Mouse (Mus musculus): ENCODE data around the gene Cpne5. TPM values are rescaled to one million over a fixed set of nuclear protein-coding genes. Genes with fewer than 3 reads are reported as not detected.
"Not testable (repeated sequence)": the region's sequence is repeated elsewhere in the genome, so short reads cannot be mapped to it uniquely, and the experiment has no call there.

Gene Cpne5
- total RNA-seq, 2 experiments from 2014 or later, result 146 to 155 TPM

GRCm38 (mm10) chr17:29113591-29114352 lies 124.2 kb downstream of the Cpne5 start, which contains the start of gene Rab44:
Gene Rab44 (plus strand): TSS chr17:29114145.
- intact Hi-C loops (cut with DNase I), result no loop called here
- no peak for DNase-seq (ENCODE audit: low spot score in 2 of 2)

- no peak for DNase-seq (ENCODE audit: low spot score in 2 of 2)
- intact Hi-C loops (cut with DNase I), result no loop called here
Measured at GRCm38 (mm10) chr17:29111332-29111731, 126.6 kb downstream of the Cpne5 start.

- DNase-seq (ENCODE audit: low spot score in 2 of 2); intact Hi-C loops (cut with DNase I): not testable (repeated sequence)
Measured at GRCm38 (mm10) chr17:29110356-29110755, 127.6 kb downstream of the Cpne5 start.

Other genes with a start within 250 kb of the Cpne5 start
- 10 to 100 TPM; 35.0 to 62.2 TPM for gene Stk38, start 230.2 kb downstream of the Cpne5 start, total RNA-seq (2021)
- 100 to 1,000 TPM; 101 to 118 TPM for gene Srsf3, start 205.5 kb downstream of the Cpne5 start, total RNA-seq (2021)
- gene Cdkn1a, start 147.2 kb downstream of the Cpne5 start, total RNA-seq (2021), result 10 to 100 TPM; 27.0 to 40.0 TPM
- gene Rab44, start 124.0 kb downstream of the Cpne5 start, total RNA-seq (2021), result under 1 TPM in 1 of 2 experiments, not detected in 1; 0.52 TPM
- 10 to 100 TPM; 16.7 to 19.0 TPM for gene Ppil1, start 26.0 kb upstream of the Cpne5 start, total RNA-seq (2021)
- 10 to 100 TPM; 78.1 to 94.7 TPM for gene BC004004, start 30.6 kb upstream of the Cpne5 start, total RNA-seq (2021)
- 1 to 10 TPM; 1.1 to 1.3 TPM for gene Pi16, start 79.5 kb upstream of the Cpne5 start, total RNA-seq (2021)
- gene Mtch1, start 109.8 kb upstream of the Cpne5 start, total RNA-seq (2021), result 100 to 1,000 TPM; 492 to 581 TPM
- gene Fgd2, start 122.7 kb upstream of the Cpne5 start, total RNA-seq (2021), result 1 to 10 TPM; 5.6 to 7.0 TPM